Mouse (Mus musculus): Measurements from ENCODE around the gene Spem2. TPM values are rescaled to one million over a fixed set of nuclear protein-coding genes. Genes with fewer than 3 reads are reported as not detected.

Gene Spem2
- total RNA-seq, 2 experiments from 2014 or later, result not detected

- DNase-seq, result no peak
Measured at GRCm38 (mm10) chr11:69797924-69798323, 20.3 kb downstream of the Spem2 start.

DNA sequence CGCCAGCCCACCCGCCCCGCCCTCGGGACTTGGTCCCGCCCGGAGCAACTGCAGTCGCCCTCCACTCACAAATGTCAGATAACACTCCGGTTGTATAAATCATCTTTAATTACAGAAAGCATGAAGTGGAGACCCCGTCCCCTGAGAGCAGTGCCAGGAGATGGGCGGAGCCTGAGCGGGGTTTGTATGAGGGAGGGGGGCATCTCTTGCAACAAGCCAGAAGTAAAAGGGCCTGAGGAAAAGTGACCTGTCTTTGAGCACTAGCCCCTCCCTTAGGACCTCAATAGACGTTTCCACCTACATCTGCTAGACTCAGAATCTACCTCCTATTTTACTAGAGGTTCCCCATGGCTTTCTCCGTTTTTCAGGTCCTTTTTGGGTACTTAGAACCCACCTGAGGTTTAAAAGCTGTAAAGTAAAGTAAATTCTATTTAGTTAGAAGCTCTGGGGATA, 22.3 kb downstream of the Spem2 start:
- no peak for DNase-seq

DNA sequence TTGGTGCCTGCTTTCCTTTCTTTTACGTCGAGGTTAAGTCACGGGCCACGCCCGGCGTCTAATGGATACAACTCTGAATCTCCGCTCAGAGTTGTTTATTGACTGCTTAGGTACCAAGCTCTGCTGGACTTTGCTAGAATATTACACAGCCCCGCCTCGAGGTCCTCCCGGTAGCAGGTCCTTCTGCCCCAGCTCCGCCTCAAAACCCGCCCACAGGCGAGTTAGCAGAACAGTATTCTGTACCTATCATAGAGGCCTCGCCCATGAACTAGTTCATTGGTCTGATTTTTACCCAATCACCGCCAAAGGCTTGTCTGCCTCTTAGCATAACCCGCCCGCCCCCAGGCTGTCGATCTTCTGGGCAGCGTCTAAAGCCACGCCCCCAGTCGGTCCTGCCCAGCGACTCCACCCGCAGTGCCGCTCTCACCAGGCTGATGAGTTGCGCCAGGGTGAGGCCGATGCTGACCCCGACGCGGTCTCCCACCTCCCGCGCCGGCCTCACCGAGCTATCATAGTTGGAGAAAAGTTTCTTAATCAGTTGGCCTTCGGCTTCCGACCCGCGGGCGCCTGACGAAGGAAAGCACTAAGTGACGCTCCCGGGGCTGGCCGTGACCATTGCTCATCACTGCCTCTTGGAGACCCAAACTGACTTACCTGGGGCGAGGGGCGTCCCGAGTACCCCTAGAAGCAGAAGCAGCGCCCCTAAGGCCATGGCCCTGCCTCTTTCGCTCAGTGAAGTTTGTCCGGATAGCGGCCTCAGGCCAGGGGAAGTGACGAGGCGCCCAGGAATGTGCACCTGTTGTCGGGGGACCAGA, 22.9 kb downstream of the Spem2 start, which contains the start of gene Chrnb1:
Gene Chrnb1 (minus strand): TSS at position 776 of the 815 bp plus-strand sequence.
- peak; percentile 94 for DNase-seq

- no peak for DNase-seq
Measured at GRCm38 (mm10) chr11:69793429-69793828, 24.8 kb downstream of the Spem2 start.

- DNase-seq, result no peak
Measured at GRCm38 (mm10) chr11:69791420-69791819, 26.8 kb downstream of the Spem2 start.

GRCm38 (mm10) chr11:69789431-69789830, 28.8 kb downstream of the Spem2 start:
- DNase-seq, result no peak

DNA sequence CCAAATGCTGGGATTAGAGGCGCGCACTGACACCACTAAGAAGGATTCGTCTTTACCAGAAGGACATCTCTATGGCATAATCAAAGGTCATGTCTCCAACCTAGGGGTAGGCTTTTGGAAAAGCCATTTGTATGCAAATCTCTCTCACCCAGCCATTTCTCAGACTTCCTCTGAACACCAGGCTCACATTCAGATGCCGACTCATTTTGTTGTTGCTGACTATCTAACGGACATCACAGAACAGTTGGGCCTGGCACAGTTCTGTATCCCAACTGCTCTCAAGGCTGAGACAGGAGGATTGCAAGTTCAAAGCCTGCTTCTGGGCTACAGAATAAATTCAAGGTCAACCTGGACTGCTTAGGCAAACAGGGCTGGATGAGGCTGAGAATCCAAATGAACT, 31.0 kb downstream of the Spem2 start:
- DNase-seq, result no peak

DNA sequence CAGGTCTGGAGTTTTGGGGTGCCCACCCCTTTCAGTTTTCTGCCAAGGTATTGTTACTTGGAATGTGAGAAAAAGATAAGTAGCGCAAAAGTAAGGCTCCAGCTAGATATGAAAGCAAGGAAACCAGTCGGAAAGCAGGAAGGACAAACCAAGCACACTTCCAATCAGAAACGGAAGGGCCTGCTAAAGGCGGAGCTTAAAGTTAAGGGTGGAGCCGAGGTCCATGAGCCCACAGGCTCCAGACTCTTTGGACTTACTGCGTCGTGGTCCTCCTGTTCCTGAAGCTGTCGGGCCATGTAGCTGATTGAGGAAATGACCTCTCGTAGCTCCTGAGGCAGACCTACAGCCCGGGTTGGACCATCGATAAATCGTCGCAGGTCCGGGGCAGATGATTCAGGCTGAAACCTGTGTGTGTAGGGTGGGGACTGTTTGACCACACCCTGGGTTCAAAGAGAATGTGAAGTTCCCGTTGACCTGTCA, 33.4 kb downstream of the Spem2 start:
- DNase-seq, result peak; percentile 50

- DNase-seq, result no peak
Measured at GRCm38 (mm10) chr11:69781828-69782227, 36.4 kb downstream of the Spem2 start.

DNA sequence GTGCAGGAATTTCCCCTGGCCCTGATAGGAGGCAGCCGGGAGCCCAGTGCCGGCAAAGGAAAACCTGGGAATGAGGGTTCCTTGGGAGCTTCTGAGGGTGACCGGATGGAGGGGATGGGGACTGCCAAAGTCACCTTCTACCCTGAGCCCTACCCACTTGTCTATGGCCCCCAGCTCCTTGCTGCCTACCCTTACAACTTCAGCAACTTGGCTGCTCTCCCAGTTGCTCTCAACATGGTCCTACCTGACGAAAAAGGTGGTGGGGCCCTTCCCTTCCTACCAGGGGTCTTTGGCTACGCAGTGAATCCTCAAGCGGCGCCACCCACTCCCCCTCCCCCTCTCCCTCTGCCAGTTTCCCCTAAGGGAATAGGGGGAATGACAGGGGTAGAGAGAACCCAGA, 39.3 kb downstream of the Spem2 start:
- DNase-seq, result no peak

DNA sequence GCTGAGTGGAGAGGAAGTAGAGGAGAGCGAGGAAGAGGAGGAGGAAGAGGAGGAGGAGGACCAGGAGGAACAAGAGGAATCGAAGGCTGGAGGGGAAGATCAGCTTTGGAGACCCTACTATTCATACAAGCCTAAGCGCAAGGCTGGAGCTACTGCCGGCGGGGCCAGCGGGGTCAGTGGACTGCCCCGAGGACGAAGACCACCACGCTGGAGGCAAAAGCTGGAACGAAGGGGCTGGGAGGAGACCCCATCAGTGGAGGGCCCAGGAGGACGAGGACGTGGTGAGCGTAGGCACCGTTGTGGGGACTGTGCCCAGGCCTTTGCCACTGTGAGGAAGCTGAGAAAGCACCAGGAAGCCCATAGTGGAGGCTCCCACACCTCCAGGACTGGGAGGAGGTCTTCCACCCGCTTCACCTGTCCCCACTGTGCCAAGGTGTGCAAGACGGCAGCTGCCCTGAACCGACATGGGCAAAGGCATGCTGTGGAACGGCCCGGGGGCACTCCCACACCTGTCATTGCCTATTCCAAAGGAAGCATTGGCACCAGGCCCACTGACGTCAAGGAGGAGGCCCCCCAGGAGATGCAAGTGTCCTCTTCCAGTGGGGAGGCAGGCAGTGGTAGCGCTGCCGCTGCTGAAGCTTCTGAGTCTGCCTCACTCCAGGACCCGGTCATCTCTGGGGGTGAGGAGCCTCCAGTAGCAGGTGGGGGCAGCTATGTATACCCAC, 39.8 kb downstream of the Spem2 start:
- peak; percentile 43 for DNase-seq

DNA sequence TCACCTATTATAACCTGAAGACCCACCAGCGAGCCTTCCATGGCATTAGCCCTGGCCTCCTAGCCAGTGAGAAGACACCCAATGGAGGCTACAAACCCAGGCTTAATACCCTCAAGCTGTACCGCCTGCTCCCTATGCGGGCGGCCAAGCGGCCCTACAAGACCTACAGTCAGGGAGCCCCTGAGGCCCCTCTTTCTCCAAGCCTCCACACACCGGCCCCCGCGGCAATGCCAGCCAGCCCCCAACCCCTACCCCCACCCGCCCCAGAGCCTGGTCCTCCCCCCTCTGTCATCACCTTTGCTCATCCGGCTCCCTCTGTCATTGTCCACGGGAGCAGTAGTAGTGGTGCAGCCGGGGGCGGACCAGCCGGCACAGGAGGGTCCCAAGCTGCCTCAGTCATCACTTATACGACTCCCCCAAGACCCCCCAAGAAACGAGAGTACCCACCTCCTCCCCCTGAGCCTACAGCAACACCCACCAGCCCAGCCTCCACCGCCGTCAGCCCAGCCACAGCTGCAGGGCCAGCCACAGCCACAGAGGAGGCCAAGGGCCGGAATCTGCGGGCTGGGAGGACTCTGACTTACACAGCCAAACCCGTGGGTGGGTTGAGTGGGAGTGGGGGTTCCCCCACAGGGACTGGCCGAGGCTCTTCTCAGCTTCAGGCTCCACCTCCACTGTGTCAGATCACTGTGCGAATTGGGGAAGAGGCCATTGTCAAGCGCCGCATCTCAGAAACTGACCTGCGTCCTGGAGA, 40.6 kb downstream of the Spem2 start:
- no peak for DNase-seq

DNA sequence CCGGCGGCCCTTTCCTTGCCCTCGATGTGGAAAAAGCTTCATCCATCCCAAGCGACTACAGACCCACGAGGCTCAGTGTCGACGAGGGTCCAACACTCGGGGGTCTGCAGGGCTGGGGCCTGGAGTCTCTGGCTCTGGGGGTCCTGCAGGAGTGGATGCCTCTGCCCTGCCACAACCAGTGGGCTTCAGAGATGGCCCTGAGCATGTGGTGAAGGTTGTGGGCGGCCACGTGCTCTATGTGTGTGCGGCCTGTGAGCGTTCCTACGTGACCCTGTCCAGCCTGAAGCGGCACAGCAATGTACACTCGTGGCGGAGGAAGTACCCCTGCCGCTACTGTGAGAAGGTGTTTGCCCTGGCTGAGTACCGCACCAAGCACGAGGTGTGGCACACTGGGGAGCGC, 41.8 kb downstream of the Spem2 start:
- no peak for DNase-seq

GRCm38 (mm10) chr11:69775716-69776115, 42.5 kb downstream of the Spem2 start:
- DNase-seq, result no peak

GRCm38 (mm10) chr11:69774961-69775360, 43.3 kb downstream of the Spem2 start:
- no peak for DNase-seq

DNA sequence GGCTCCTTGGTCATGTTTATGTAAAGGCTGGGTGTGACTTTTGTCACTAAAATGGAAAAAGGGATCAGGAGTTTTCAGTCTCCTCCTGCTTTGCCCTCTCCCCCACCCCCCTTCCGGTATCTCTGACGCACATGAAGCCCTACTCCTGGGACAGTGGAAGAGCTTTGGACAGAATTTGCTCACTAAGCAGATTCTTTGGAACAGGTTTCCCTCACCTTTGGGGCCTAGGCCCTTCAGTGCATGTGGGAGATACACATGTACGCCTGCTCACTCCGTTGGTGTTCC, 50.7 kb downstream of the Spem2 start:
- no peak for DNase-seq

GRCm38 (mm10) chr11:69766872-69767624, 51.2 kb downstream of the Spem2 start:
- DNase-seq, result no peak

Other genes with a start within 250 kb of the Spem2 start
- 1 to 10 TPM; 5.8 to 7.0 TPM for gene Wrap53, start 238.2 kb downstream of the Spem2 start, total RNA-seq (2021)
- gene Trp53, start 238.1 kb downstream of the Spem2 start, total RNA-seq (2021), result 10 to 100 TPM; 41.6 to 46.1 TPM
- gene Atp1b2, start 212.5 kb downstream of the Spem2 start, total RNA-seq (2021), result 10 to 100 TPM; 27.0 to 29.1 TPM
- gene Shbg, start 200.6 kb downstream of the Spem2 start, total RNA-seq (2021), result not detected
- 1 to 10 TPM; 5.3 to 6.7 TPM for gene Sat2, start 196.4 kb downstream of the Spem2 start, total RNA-seq (2021)
- 10 to 100 TPM; 81.4 to 83.6 TPM for gene Fxr2, start 185.5 kb downstream of the Spem2 start, total RNA-seq (2021)
- gene Sox15, start 163.2 kb downstream of the Spem2 start, total RNA-seq (2021), result not detected
- 10 to 100 TPM; 34.3 to 36.3 TPM for gene Mpdu1, start 155.8 kb downstream of the Spem2 start, total RNA-seq (2021)
- gene Cd68, start 152.3 kb downstream of the Spem2 start, total RNA-seq (2021), result 1 to 10 TPM; 4.0 to 6.0 TPM
- 100 to 1,000 TPM; 535 to 537 TPM for gene Eif4a1, start 146.0 kb downstream of the Spem2 start, total RNA-seq (2021)
- gene Senp3, start 136.4 kb downstream of the Spem2 start, total RNA-seq (2021), result 10 to 100 TPM; 58.0 to 61.3 TPM
- gene Tnfsf13, start 132.7 kb downstream of the Spem2 start, total RNA-seq (2021), result 1 to 10 TPM; 2.3 to 2.6 TPM
- 10 to 100 TPM; 13.7 to 16.4 TPM for gene Tnfsf12, start 122.6 kb downstream of the Spem2 start, total RNA-seq (2021)
- gene Tnfsfm13, start 122.4 kb downstream of the Spem2 start, total RNA-seq (2021), result 1 to 10 TPM; 1.9 to 3.0 TPM
- 10 to 100 TPM; 53.7 TPM for gene Polr2a, start 59.8 kb downstream of the Spem2 start, total RNA-seq (2021)
- gene Slc35g3, start 56.5 kb downstream of the Spem2 start, total RNA-seq (2021), result not detected
- 10 to 100 TPM; 34.1 to 36.8 TPM for gene Zbtb4, start 52.6 kb downstream of the Spem2 start, total RNA-seq (2021)
- 1 to 10 TPM; 3.1 to 5.1 TPM for gene Chrnb1, start 22.5 kb downstream of the Spem2 start, total RNA-seq (2021)
- gene Fgf11, start 16.6 kb downstream of the Spem2 start, total RNA-seq (2021), result 1 to 10 TPM; 3.1 to 3.7 TPM
- under 1 TPM; 0.60 to 0.92 TPM for gene Tmem102, start 12.8 kb downstream of the Spem2 start, total RNA-seq (2021)
- gene Gm39566, start 3.2 kb downstream of the Spem2 start, total RNA-seq (2021), result not detected
- gene Spem1, start 3.7 kb upstream of the Spem2 start, total RNA-seq (2021), result not detected
- 10 to 100 TPM; 11.0 to 11.6 TPM for gene Nlgn2, start 19.3 kb upstream of the Spem2 start, total RNA-seq (2021)
- gene Tmem256, start 20.0 kb upstream of the Spem2 start, total RNA-seq (2021), result 100 to 1,000 TPM; 143 to 166 TPM
- gene Plscr3, start 27.9 kb upstream of the Spem2 start, total RNA-seq (2021), result 10 to 100 TPM; 59.7 to 59.9 TPM
- not detected for gene Tnk1, start 40.3 kb upstream of the Spem2 start, total RNA-seq (2021)
- not detected for gene Tmem95, start 59.6 kb upstream of the Spem2 start, total RNA-seq (2021)
- gene Kctd11, start 62.9 kb upstream of the Spem2 start, total RNA-seq (2021), result 1 to 10 TPM; 3.3 TPM
- 1 to 10 TPM; 2.8 to 3.2 TPM for gene Acap1, start 77.1 kb upstream of the Spem2 start, total RNA-seq (2021)
- 1 to 10 TPM; 5.2 to 6.2 TPM for gene 2810408A11Rik, start 82.5 kb upstream of the Spem2 start, total RNA-seq (2021)
- gene Neurl4, start 82.6 kb upstream of the Spem2 start, total RNA-seq (2021), result 10 to 100 TPM; 45.8 to 48.5 TPM
- gene Gps2, start 95.4 kb upstream of the Spem2 start, total RNA-seq (2021), result 10 to 100 TPM; 29.6 to 33.0 TPM
- gene Eif5a, start 103.5 kb upstream of the Spem2 start, total RNA-seq (2021), result 100 to 1,000 TPM; 550 to 556 TPM
- 10 to 100 TPM; 24.8 to 35.7 TPM for gene Ybx2, start 117.3 kb upstream of the Spem2 start, total RNA-seq (2021)
- 100 to 1,000 TPM in 1 of 2 experiments, 10 to 100 TPM in 1; 97.9 to 101 TPM for gene Slc2a4, start 129.7 kb upstream of the Spem2 start, total RNA-seq (2021)
- under 1 TPM in 1 of 2 experiments, not detected in 1; 0.76 TPM for gene Cldn7, start 146.3 kb upstream of the Spem2 start, total RNA-seq (2021)
- 100 to 1,000 TPM; 132 to 144 TPM for gene Ctdnep1, start 162.7 kb upstream of the Spem2 start, total RNA-seq (2021)
- 10 to 100 TPM; 63.1 to 64.6 TPM for gene Elp5, start 164.1 kb upstream of the Spem2 start, total RNA-seq (2021)
- gene Gabarap, start 172.7 kb upstream of the Spem2 start, total RNA-seq (2021), result 100 to 1,000 TPM; 271 TPM
- 10 to 100 TPM; 25.0 to 30.3 TPM for gene Phf23, start 177.3 kb upstream of the Spem2 start, total RNA-seq (2021)
- 10 to 100 TPM; 13.1 to 14.0 TPM for gene Dvl2, start 182.1 kb upstream of the Spem2 start, total RNA-seq (2021)
- gene Acadvl, start 196.9 kb upstream of the Spem2 start, total RNA-seq (2021), result 100 to 1,000 TPM; 862 to 957 TPM
- 10 to 100 TPM; 13.2 to 15.5 TPM for gene Dlg4, start 198.5 kb upstream of the Spem2 start, total RNA-seq (2021)
- not detected for gene Asgr1, start 235.6 kb upstream of the Spem2 start, total RNA-seq (2021)